Mouse (Mus musculus) liver, embryonic 16.5 days (tissue): ENCODE results near the gene Taf1b. TPM values are rescaled to one million over a fixed set of nuclear protein-coding genes. Genes with fewer than 3 reads are reported as not detected.

ENCODE experiments used
- ATAC-seq: fragments of 200-750 bp; cut with Nextera tagmentation; 2 replicates; pipeline ENCODE4 v1.8.0; 2017; ENCODE audit warnings: low read depth, mild to moderate bottlenecking, moderate number of reproducible peaks, moderate library complexity
- H3K27ac ChIP-seq: fragments of 300-500 bp; sonication (generic); 2 replicates; pipeline ENCODE4 v1.5.1; 2014; ENCODE audit warnings: mild to moderate bottlenecking, low read length
- H3K27me3 ChIP-seq: fragments of 300-500 bp; sonication (generic); 2 replicates; pipeline ENCODE4 v1.6.1; 2014; ENCODE audit warnings: low read depth, low read length, mixed read lengths; ENCODE audit not compliant: control insufficient read depth, insufficient read depth
- H3K36me3 ChIP-seq: fragments of 300-500 bp; sonication (generic); 2 replicates; pipeline ENCODE4 v1.6.1; 2014; ENCODE audit warnings: mild to moderate bottlenecking; ENCODE audit not compliant: control insufficient read depth, insufficient read depth
- H3K4me1 ChIP-seq: fragments of 300-500 bp; sonication (generic); 2 replicates; pipeline ENCODE4 v1.6.1; 2014; ENCODE audit warnings: low read depth, low read length, mixed read lengths; ENCODE audit not compliant: control insufficient read depth
- H3K4me2 ChIP-seq: fragments of 300-500 bp; sonication (generic); 2 replicates; pipeline ENCODE4 v1.6.1; 2014; ENCODE audit warnings: low read depth, low read length, mixed read lengths
- H3K4me3 ChIP-seq: fragments of 300-500 bp; sonication (generic); 2 replicates; pipeline ENCODE4 v1.5.1; 2014; ENCODE audit warnings: low read depth, mild to moderate bottlenecking, low read length
- H3K9ac ChIP-seq: fragments of 300-500 bp; sonication (generic); 2 replicates; pipeline ENCODE4 v1.6.1; 2014; ENCODE audit warnings: low read depth, low read length
- H3K9me3 ChIP-seq: fragments of 300-500 bp; sonication (generic); replicated peaks from 2 replicates; pipeline ENCODE4 v1.6.1; 2016; ENCODE audit warnings: low read length; ENCODE audit not compliant: control insufficient read depth
- WGBS: fragments of 180-500 bp; shearing (Covaris S2); extraction: QIAGEN DNeasy Blood & Tissue Kit; methylation state at CpG from one replicate; pipeline ENCODE4 v1.1.7; 2014; ENCODE audit not compliant: insufficient replicate concordance; 5-methylcytosine and 5-hydroxymethylcytosine counted together
- polyA plus RNA-seq: library from polyadenylated mRNA; unstranded; fragments of >200 nt; fragmentation: Nextera tagmentation; extraction: Ambion mirVana; gene quantifications from 2 replicates; pipeline ENCODE4 v1.2.1, GENCODE M21; 2015

Taf1b gene
- polyA plus RNA-seq, 1 experiment from 2014 or later = 7.1 TPM

DNA sequence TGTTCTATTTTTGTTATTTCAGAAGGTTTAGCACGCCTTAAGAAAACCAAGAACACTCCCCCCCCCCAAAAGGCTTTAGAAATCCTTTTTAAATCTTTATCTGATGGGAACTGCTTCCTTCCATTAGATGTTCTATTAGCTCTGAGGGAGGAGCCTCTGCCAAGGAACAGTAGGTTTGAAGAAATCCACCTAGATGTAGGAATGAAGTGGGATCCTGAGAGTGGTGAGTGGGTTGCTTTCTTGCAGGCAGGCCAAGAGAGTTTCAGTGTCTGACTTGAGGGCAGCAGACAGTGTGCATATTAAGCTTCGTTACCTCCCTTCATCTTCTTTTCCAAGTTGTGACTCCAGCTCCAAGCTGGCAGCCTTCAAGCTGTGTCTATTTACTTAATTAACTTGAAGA, 39.0 kb downstream of the Taf1b start:
- WGBS = 64% methylated on average over 2 of the region's 2 CpGs
- H3K27me3 ChIP-seq = no peaks in the 10 kb centered on the region
- H3K27ac ChIP-seq = no peak overlapping the region
- H3K9ac ChIP-seq = no peak overlapping the region
- no peak overlapping the region for H3K4me2 ChIP-seq
- no peaks in the 10 kb centered on the region for H3K4me1 ChIP-seq
- ATAC-seq = no peak
- no peaks in the 10 kb centered on the region for H3K9me3 ChIP-seq
- no peaks in the 10 kb centered on the region for H3K36me3 ChIP-seq
- no peak overlapping the region for H3K4me3 ChIP-seq

DNA sequence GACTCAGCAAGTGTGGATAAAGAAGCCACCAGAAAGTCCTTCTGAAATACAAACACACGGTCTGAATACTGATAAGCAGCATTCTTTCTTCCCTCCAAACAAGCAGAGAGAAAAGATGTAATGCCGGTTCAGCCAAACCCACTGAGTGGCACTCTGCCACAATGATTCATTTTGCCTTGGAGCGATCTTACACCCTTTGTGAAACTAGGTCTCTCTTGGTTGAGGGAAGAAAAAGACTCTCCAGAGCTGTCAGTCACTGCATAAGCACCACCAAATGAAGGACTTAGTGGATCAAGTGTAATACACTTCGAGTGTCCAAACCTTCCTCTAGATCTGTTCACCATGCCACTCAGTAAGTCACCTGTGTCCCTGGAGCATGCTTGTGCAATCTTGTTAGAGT, 39.8 kb downstream of the Taf1b start:
- Histone ChIP-seq H3K27me3 (no peaks in the 10 kb centered on the region), H3K4me2 (no peak overlapping the region), H3K9me3 (no peaks in the 10 kb centered on the region), H3K4me3 (no peak overlapping the region), H3K9ac (no peak overlapping the region), H3K36me3 (no peaks in the 10 kb centered on the region), H3K27ac (no peak overlapping the region), H3K4me1 (no peaks in the 10 kb centered on the region)
- ATAC-seq = no peak
- WGBS = 56% methylated on average over 4 of the region's 4 CpGs

DNA sequence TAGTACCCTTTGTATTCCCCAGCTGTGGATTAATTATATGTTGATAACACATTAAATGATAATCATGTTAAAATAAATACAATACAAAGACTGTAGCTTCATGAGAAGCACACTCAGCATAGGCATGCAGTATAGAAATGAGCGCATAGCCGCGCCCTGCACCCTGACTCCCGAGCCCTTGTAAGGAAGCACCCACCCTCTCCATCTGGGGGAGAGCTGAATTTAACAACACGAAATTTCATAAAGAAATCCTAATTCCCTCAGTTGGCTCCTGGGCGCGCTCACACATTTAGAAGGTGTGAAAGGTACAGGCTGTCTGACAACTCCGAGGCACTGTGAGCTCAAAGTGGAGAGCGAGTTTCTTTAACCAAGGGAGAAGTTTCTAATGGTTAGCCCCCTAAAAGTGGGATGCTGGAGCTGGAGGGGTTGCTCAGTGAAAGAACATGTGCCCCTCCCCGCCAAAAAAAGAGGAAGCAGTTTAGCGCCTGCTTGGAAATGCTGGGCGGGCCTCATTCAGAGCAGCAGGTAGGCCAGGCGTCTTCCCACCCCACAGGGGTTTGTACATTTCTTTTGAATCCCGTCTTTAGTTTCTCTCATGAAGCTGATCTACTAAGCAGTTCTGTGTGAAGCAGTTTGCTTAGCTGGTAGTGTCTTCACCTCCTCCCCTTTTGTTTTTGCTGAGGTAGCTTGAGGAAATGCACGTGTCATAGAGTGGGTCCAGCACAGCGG, 43.4 kb downstream of the Taf1b start:
- ATAC-seq = no peak
- H3K36me3 ChIP-seq = no peaks in the 10 kb centered on the region
- no peak overlapping the region for H3K4me2 ChIP-seq
- H3K9ac ChIP-seq = no peak overlapping the region
- H3K27ac ChIP-seq = no peak overlapping the region
- no peak overlapping the region for H3K4me3 ChIP-seq
- WGBS = 70% methylated on average over 16 of the region's 16 CpGs
- no peaks in the 10 kb centered on the region for H3K9me3 ChIP-seq
- H3K27me3 ChIP-seq = no peaks in the 10 kb centered on the region
- H3K4me1 ChIP-seq = no peaks in the 10 kb centered on the region

DNA sequence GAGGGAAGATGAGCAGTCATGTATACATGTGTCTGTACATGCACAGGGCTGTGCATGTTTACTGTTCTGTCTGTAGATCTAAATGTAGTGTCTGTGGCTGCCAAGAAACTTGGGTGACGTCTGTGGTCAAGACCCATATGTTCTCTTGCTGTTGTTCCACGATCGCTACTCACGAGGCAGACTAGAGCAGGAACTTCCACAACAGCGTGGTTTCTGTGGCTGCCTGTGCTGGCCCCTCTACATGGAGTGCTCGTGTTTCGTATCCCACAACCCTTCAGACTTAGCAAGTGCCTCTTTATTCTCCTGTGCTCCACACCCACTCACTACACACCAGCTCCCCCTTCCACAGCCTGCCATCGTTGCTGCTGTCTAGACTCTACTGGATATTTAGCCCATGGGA, 49.5 kb downstream of the Taf1b start:
- Histone ChIP-seq H3K4me2 (no peak overlapping the region), H3K9me3 (no peaks in the 10 kb centered on the region), H3K27ac (no peak overlapping the region), H3K36me3 (no peaks in the 10 kb centered on the region; the same call in 1 of the 2 replicates), H3K9ac (no peak overlapping the region), H3K27me3 (no peaks in the 10 kb centered on the region), H3K4me1 (no peaks in the 10 kb centered on the region), H3K4me3 (no peak overlapping the region)
- no peak for ATAC-seq
- 57% methylated on average over 8 of the region's 8 CpGs for WGBS

DNA sequence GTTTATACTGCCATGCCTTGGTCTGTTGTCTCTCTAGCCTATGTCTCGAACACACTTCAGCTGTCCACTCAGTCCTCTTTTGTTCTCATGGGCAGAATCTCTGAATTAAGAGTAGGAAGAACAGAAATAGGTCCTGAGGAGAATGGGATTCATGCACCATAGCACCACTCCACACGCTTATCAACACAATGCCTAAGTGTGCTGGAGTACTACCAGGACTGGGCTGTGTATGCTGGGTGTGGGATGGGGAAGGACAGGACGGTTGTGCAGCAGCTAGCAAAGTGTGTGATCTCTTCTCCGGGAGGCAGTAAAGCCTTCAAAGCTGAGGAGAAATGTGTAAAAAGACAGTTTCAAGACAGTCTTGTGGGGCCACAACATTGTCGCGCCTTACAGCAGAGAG, 50.7 kb downstream of the Taf1b start:
- no peaks in the 10 kb centered on the region for H3K4me1 ChIP-seq

DNA sequence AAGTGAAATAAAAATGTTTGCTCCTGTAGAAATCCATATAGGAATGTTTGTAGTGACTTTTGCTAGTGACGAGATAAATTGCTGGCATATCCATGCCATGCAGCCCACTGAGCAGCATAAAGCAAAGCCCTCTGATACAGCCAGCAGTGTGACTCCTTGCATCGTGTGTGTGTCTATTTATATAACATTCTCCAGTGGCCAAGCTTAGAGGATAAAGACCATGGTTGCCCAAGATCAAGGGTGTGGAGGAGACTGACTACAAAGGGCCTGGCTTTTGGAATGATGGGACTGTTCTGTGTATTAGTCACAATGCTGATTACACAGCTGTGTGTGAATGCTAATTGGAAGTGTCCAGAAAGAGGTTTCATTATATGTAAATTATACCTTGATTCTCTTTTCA, 54.4 kb downstream of the Taf1b start:
- Histone ChIP-seq H3K4me2 (no peak overlapping the region), H3K9me3 (no peaks in the 10 kb centered on the region), H3K4me1 (no peaks in the 10 kb centered on the region), H3K27ac (no peak overlapping the region), H3K36me3 (no peaks in the 10 kb centered on the region; the same call in 1 of the 2 replicates), H3K4me3 (no peak overlapping the region), H3K27me3 (no peaks in the 10 kb centered on the region), H3K9ac (no peak overlapping the region)
- WGBS = 56% methylated on average over 2 of the region's 2 CpGs
- ATAC-seq = no peak

More for the DNA sequence above, 50.7 kb downstream of the Taf1b start:
- ATAC-seq = no peak
- H3K4me2 ChIP-seq = no peak overlapping the region
- no peak overlapping the region for H3K9ac ChIP-seq
- H3K4me3 ChIP-seq = no peak overlapping the region
- no peaks in the 10 kb centered on the region for H3K9me3 ChIP-seq
- no peaks in the 10 kb centered on the region for H3K27me3 ChIP-seq
- 75% methylated on average over 6 of the region's 6 CpGs for WGBS
- no peak overlapping the region for H3K27ac ChIP-seq
- H3K36me3 ChIP-seq = no peaks in the 10 kb centered on the region; the same call in 1 of the 2 replicates

DNA sequence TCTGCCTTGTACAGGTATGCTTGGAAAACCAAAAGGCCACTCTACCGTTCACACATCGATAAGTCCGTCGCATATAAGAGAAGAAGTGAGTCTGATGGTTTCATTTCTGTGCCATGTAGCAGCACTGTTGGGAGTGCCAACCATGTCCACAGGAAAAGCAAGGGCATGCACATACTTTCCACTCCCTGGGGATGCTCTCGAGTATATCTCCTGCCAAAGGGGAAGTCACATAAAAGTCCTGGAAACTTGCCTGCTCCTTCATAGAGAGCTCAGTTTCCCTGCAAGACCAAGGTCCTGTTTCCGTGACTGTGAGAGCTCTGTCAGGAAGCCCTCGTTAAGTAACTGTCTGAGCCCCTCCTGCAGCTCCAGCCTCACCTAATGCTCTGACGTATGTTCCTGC, 57.8 kb downstream of the Taf1b start:
- Histone ChIP-seq H3K9ac (no peak overlapping the region), H3K9me3 (no peaks in the 10 kb centered on the region), H3K4me3 (no peak overlapping the region), H3K27me3 (no peaks in the 10 kb centered on the region), H3K36me3 (no peaks in the 10 kb centered on the region), H3K4me2 (no peak overlapping the region), H3K27ac (no peak overlapping the region), H3K4me1 (no peaks in the 10 kb centered on the region)
- WGBS = 68% methylated on average over 8 of the region's 8 CpGs
- ATAC-seq = no peak

DNA sequence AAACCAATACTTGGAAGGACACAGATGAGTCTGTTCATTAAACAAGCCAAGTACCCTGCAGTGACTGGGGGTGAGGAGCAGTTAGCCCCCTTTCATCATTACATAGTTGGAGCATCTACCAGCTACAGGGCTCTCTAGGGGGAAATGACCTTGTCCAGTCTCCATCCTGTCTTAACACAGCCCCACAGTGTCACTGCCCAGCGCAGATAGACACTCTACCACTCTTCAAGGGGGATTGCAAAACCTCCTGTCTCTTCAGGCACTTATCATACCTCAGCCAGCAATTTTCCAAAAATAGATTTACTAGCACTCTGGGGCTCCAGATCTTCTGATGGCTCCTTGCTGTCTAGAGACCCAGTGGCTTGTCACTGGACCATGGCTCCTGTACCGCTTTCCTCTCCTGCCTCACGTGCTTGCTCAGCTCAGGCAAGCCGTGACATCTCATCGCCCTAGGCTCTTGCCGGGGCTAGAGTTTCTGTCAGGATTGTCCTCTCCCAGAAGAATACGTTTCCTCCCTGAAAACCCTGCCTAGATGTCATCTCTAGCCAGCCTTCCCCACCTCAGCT, 65.3 kb downstream of the Taf1b start:
- H3K27me3 ChIP-seq = peaks cover 2% of the 10 kb centered on the region; the same call in 1 of the 2 replicates
- no peaks in the 10 kb centered on the region for H3K36me3 ChIP-seq
- H3K4me3 ChIP-seq = no peak overlapping the region
- no peak overlapping the region for H3K27ac ChIP-seq
- no peak overlapping the region for H3K4me2 ChIP-seq
- no peaks in the 10 kb centered on the region for H3K4me1 ChIP-seq
- no peak overlapping the region for H3K9ac ChIP-seq
- no peak for ATAC-seq
- 53% methylated on average over 7 of the region's 7 CpGs for WGBS
- no peaks in the 10 kb centered on the region for H3K9me3 ChIP-seq

DNA sequence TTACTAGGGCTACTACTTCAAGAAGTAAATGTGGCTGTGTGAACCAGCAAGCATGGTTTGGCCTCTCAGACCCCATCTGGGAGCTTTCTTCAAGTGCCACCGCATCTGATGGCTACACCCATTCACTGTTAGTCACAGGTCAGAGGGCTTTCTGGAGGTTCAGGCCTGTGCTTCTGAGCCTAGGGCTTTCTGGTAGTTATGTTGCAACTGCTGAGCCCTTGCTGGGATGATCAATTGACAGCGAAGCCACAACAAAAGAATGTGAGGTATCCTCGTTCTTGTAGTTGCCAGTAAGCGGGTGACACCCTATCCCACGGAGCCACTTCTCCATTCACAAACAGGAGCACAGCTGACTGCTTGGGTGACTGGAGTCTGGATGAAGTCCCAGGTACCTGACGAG, 67.2 kb downstream of the Taf1b start:
- Histone ChIP-seq H3K9ac (no peak overlapping the region), H3K27me3 (peaks cover 2% of the 10 kb centered on the region; the same call in 1 of the 2 replicates), H3K4me1 (no peaks in the 10 kb centered on the region), H3K27ac (no peak overlapping the region), H3K4me2 (no peak overlapping the region), H3K9me3 (no peaks in the 10 kb centered on the region), H3K36me3 (no peaks in the 10 kb centered on the region), H3K4me3 (no peak overlapping the region)
- 61% methylated on average over 6 of the region's 6 CpGs for WGBS
- no peak for ATAC-seq
